Mouse (Mus musculus): Measurements from ENCODE around the gene 4930402H24Rik. TPM values are rescaled to one million over a fixed set of nuclear protein-coding genes. Genes with fewer than 3 reads are reported as not detected.

The 4930402H24Rik gene
- polyA plus RNA-seq, 1 experiment from 2014 or later: 50.9 TPM

GRCm38 (mm10) chr2:130784939-130785338 is 121.3 kb downstream of the 4930402H24Rik start:
- H3K36me3 ChIP-seq: peaks cover 63% of the 10 kb centered on the region
- no peak overlapping the region for H3K27ac ChIP-seq

GRCm38 (mm10) chr2:130780615-130781303 is 125.4 kb downstream of the 4930402H24Rik start:
- Histone ChIP-seq H3K4me3 (no peak overlapping the region), H3K27me3 (ENCODE audit: insufficient read depth, poor library complexity, severe bottlenecking) (no peaks in the 10 kb centered on the region), H3K36me3 (peaks cover 77% of the 10 kb centered on the region), H3K4me1 (replicated peaks) (no peaks in the 10 kb centered on the region), H3K27ac (no peak overlapping the region), H3K9me3 (no peaks in the 10 kb centered on the region)
- WGBS: 67% methylated on average over 2 of the region's 2 CpGs
- DNase-seq (ENCODE audit: low spot score): no peak

More at GRCm38 (mm10) chr2:130784939-130785338, 121.3 kb downstream of the 4930402H24Rik start:
- H3K4me3 ChIP-seq: no peak overlapping the region
- no peaks in the 10 kb centered on the region for H3K9me3 ChIP-seq
- no peak for DNase-seq (ENCODE audit: low spot score)
- H3K4me1 ChIP-seq (replicated peaks): no peaks in the 10 kb centered on the region
- WGBS: 77% methylated on average over 3 of the region's 3 CpGs
- no peaks in the 10 kb centered on the region for H3K27me3 ChIP-seq (ENCODE audit: insufficient read depth, poor library complexity, severe bottlenecking)

- H3K9me3 ChIP-seq: no peaks in the 10 kb centered on the region
- H3K4me3 ChIP-seq: no peak overlapping the region
- DNase-seq (ENCODE audit: low spot score): no peak
- no peak overlapping the region for H3K27ac ChIP-seq
- H3K36me3 ChIP-seq: peaks cover 79% of the 10 kb centered on the region
- WGBS: 71% methylated on average over 1 of the region's 1 CpGs
- no peaks in the 10 kb centered on the region for H3K4me1 ChIP-seq (replicated peaks)
- H3K27me3 ChIP-seq (ENCODE audit: insufficient read depth, poor library complexity, severe bottlenecking): no peaks in the 10 kb centered on the region
Measured at GRCm38 (mm10) chr2:130779935-130780334, 126.3 kb downstream of the 4930402H24Rik start.

- Histone ChIP-seq H3K36me3 (peaks cover 77% of the 10 kb centered on the region), H3K4me1 (replicated peaks) (no peaks in the 10 kb centered on the region), H3K4me3 (no peak overlapping the region), H3K27me3 (ENCODE audit: insufficient read depth, poor library complexity, severe bottlenecking) (no peaks in the 10 kb centered on the region), H3K9me3 (no peaks in the 10 kb centered on the region), H3K27ac (no peak overlapping the region)
- no peak for DNase-seq (ENCODE audit: low spot score)
- 79% methylated on average over 7 of the region's 7 CpGs for WGBS
Measured at GRCm38 (mm10) chr2:130776610-130777009, 129.6 kb downstream of the 4930402H24Rik start.

- no peak for DNase-seq (ENCODE audit: low spot score)
- H3K27ac ChIP-seq: no peak overlapping the region
- H3K36me3 ChIP-seq: peaks cover 79% of the 10 kb centered on the region
- no peak overlapping the region for H3K4me3 ChIP-seq
- H3K27me3 ChIP-seq (ENCODE audit: insufficient read depth, poor library complexity, severe bottlenecking): no peaks in the 10 kb centered on the region
- no peaks in the 10 kb centered on the region for H3K4me1 ChIP-seq (replicated peaks)
- 72% methylated on average over 2 of the region's 2 CpGs for WGBS
- H3K9me3 ChIP-seq: no peaks in the 10 kb centered on the region
Measured at GRCm38 (mm10) chr2:130767483-130767882, 138.7 kb downstream of the 4930402H24Rik start.

GRCm38 (mm10) chr2:130765396-130765795 is 140.8 kb downstream of the 4930402H24Rik start:
- Histone ChIP-seq H3K27me3 (ENCODE audit: insufficient read depth, poor library complexity, severe bottlenecking) (no peaks in the 10 kb centered on the region), H3K4me3 (no peak overlapping the region), H3K4me1 (replicated peaks) (0 out of 2 replicates have a peak, but pooled peaks cover 4% of the 10 kb centered on the region), H3K27ac (no peak overlapping the region), H3K36me3 (peaks cover 78% of the 10 kb centered on the region), H3K9me3 (no peaks in the 10 kb centered on the region)
- DNase-seq (ENCODE audit: low spot score): no peak
- 92% methylated on average over 3 of the region's 3 CpGs for WGBS

GRCm38 (mm10) chr2:130760876-130761275 is 145.3 kb downstream of the 4930402H24Rik start:
- no peak overlapping the region for H3K27ac ChIP-seq
- H3K36me3 ChIP-seq: peaks cover 64% of the 10 kb centered on the region
- H3K4me3 ChIP-seq: no peak overlapping the region
- DNase-seq (ENCODE audit: low spot score): no peak
- H3K27me3 ChIP-seq (ENCODE audit: insufficient read depth, poor library complexity, severe bottlenecking): no peaks in the 10 kb centered on the region
- 0 out of 2 replicates have a peak, but pooled peaks cover 4% of the 10 kb centered on the region for H3K4me1 ChIP-seq (replicated peaks)
- 70% methylated on average over 6 of the region's 6 CpGs for WGBS
- no peaks in the 10 kb centered on the region for H3K9me3 ChIP-seq

GRCm38 (mm10) chr2:130755061-130755607 is 151.1 kb downstream of the 4930402H24Rik start:
- WGBS: 58% methylated on average over 7 of the region's 7 CpGs
- H3K27ac ChIP-seq: no peak overlapping the region
- H3K4me1 ChIP-seq (replicated peaks): peaks cover 17% of the 10 kb centered on the region
- peaks cover 18% of the 10 kb centered on the region; the same call in 1 of the 2 replicates for H3K36me3 ChIP-seq
- no peak overlapping the region for H3K4me3 ChIP-seq
- no peaks in the 10 kb centered on the region for H3K9me3 ChIP-seq
- DNase-seq (ENCODE audit: low spot score): no peak
- H3K27me3 ChIP-seq (ENCODE audit: insufficient read depth, poor library complexity, severe bottlenecking): no peaks in the 10 kb centered on the region

- DNase-seq (ENCODE audit: low spot score): no peak
- H3K27ac ChIP-seq: no peak overlapping the region
Measured at GRCm38 (mm10) chr2:130754596-130754995, 151.6 kb downstream of the 4930402H24Rik start.

GRCm38 (mm10) chr2:130750449-130750848 is 155.8 kb downstream of the 4930402H24Rik start:
- WGBS: 52% methylated on average over 8 of the region's 8 CpGs
- Histone ChIP-seq H3K9me3 (no peaks in the 10 kb centered on the region), H3K27ac (no peak overlapping the region), H3K4me1 (replicated peaks) (peaks cover 17% of the 10 kb centered on the region), H3K27me3 (ENCODE audit: insufficient read depth, poor library complexity, severe bottlenecking) (no peaks in the 10 kb centered on the region), H3K4me3 (no peak overlapping the region), H3K36me3 (peaks cover 37% of the 10 kb centered on the region)
- DNase-seq (ENCODE audit: low spot score): no peak

More at GRCm38 (mm10) chr2:130754596-130754995, 151.6 kb downstream of the 4930402H24Rik start:
- Histone ChIP-seq H3K36me3 (peaks cover 18% of the 10 kb centered on the region; the same call in 1 of the 2 replicates), H3K4me3 (no peak overlapping the region), H3K4me1 (replicated peaks) (peaks cover 17% of the 10 kb centered on the region), H3K27me3 (ENCODE audit: insufficient read depth, poor library complexity, severe bottlenecking) (no peaks in the 10 kb centered on the region), H3K9me3 (no peaks in the 10 kb centered on the region)
- 94% methylated on average over 3 of the region's 3 CpGs for WGBS

- no peaks in the 10 kb centered on the region for H3K9me3 ChIP-seq
- H3K27ac ChIP-seq: no peak overlapping the region
- no peak overlapping the region for H3K4me3 ChIP-seq
- no peak for DNase-seq (ENCODE audit: low spot score)
- WGBS: 83% methylated on average over 3 of the region's 3 CpGs
- peaks cover 45% of the 10 kb centered on the region for H3K36me3 ChIP-seq
- H3K4me1 ChIP-seq (replicated peaks): peaks cover 17% of the 10 kb centered on the region
- no peaks in the 10 kb centered on the region for H3K27me3 ChIP-seq (ENCODE audit: insufficient read depth, poor library complexity, severe bottlenecking)
Measured at GRCm38 (mm10) chr2:130749708-130750107, 156.5 kb downstream of the 4930402H24Rik start.

GRCm38 (mm10) chr2:130743576-130743975 is 162.6 kb downstream of the 4930402H24Rik start:
- no peak for DNase-seq (ENCODE audit: low spot score)
- WGBS: 94% methylated on average over 1 of the region's 1 CpGs
- Histone ChIP-seq H3K36me3 (peaks cover 95% of the 10 kb centered on the region), H3K27me3 (ENCODE audit: insufficient read depth, poor library complexity, severe bottlenecking) (no peaks in the 10 kb centered on the region), H3K27ac (no peak overlapping the region), H3K9me3 (no peaks in the 10 kb centered on the region), H3K4me3 (no peak overlapping the region), H3K4me1 (replicated peaks) (no peaks in the 10 kb centered on the region)

- no peaks in the 10 kb centered on the region for H3K27me3 ChIP-seq (ENCODE audit: insufficient read depth, poor library complexity, severe bottlenecking)
- no peak for DNase-seq (ENCODE audit: low spot score)
- H3K4me1 ChIP-seq (replicated peaks): no peaks in the 10 kb centered on the region
- 48% methylated on average over 4 of the region's 4 CpGs for WGBS
- no peak overlapping the region for H3K27ac ChIP-seq
- no peaks in the 10 kb centered on the region for H3K9me3 ChIP-seq
- peaks cover 97% of the 10 kb centered on the region for H3K36me3 ChIP-seq
- no peak overlapping the region for H3K4me3 ChIP-seq
Measured at GRCm38 (mm10) chr2:130740096-130740495, 166.1 kb downstream of the 4930402H24Rik start.
